Mouse (Mus musculus) brown adipose tissue, adult 24 weeks (tissue): ENCODE data around the gene Pitpna. TPM values are rescaled to one million over a fixed set of nuclear protein-coding genes. Genes with fewer than 3 reads are reported as not detected.

Source experiments
- H3K27ac ChIP-seq: fragments of 200-500 bp; replicated peaks from 2 replicates; pipeline ENCODE4 v1.5.1; 2012; ENCODE audit warnings: low read depth, mild to moderate bottlenecking, low read length
- H3K4me1 ChIP-seq: fragments of 200-500 bp; 2 replicates; pipeline ENCODE4 v1.6.1; 2012; ENCODE audit warnings: low read length, mixed read lengths; ENCODE audit not compliant: control insufficient read depth, insufficient read depth, insufficient read length
- H3K4me3 ChIP-seq: fragments of 200-500 bp; 2 replicates; pipeline ENCODE4 v1.5.1; 2012; ENCODE audit warnings: low read depth, mild to moderate bottlenecking, low read length, moderate library complexity; ENCODE audit not compliant: insufficient read depth
- polyA plus RNA-seq: library from polyadenylated mRNA; stranded (reverse); fragments of >200 nt; gene quantifications from 2 replicates; pipeline ENCODE4 v1.2.4, GENCODE M21; 2012; ENCODE audit not compliant: missing spikeins, insufficient read depth, insufficient read length

Gene Pitpna
- polyA plus RNA-seq, 1 experiment, result 86.5 TPM

DNA sequence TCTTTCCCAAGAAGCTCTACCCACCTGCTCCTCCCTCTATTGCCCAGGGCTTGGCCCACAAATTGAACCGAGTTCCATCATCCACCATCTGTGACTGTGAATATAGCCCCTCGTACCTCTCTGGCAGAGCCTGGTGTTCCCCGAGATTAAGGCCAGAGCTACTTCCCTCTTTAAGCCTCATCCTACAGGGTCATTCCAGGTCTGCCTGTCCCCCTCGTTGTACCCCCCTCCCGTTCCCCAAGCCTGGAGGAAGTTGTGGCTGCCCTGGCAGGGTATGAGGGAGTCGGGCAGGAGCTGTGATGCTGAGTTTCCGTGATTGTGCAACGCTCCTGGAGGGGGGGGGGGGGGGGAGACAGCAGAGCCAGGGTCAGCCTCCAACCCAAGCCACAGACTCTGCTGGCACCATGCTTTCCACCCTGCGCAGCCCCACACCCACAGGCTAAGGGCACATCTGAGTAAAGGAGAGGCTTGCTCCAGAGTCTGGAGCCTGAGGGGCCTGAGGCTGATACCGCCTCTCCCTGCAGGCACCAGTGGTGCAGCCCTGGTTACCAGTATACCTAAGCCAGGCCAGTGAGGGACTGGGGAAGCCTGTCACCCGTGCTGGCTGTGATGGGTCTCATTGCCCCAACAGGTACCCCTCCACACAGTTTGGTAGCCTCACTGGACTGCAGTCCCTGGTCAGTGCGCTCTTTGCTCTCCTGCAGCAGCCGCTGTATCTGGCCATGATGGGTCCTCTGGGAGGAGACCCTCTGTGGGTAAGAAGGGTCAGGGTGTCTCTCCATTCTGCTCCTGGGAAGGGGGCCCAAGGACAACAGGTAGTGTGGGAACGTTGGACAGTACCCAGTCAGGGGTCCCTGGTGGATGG is 16.5 kb upstream of the Pitpna start:
- peak overlapping the region; percentile 90 for H3K27ac ChIP-seq
- H3K4me3 ChIP-seq, result no peak overlapping the region
- H3K4me1 ChIP-seq, result peaks cover 15% of the 10 kb centered on the region; the same call in 1 of the 2 replicates

DNA sequence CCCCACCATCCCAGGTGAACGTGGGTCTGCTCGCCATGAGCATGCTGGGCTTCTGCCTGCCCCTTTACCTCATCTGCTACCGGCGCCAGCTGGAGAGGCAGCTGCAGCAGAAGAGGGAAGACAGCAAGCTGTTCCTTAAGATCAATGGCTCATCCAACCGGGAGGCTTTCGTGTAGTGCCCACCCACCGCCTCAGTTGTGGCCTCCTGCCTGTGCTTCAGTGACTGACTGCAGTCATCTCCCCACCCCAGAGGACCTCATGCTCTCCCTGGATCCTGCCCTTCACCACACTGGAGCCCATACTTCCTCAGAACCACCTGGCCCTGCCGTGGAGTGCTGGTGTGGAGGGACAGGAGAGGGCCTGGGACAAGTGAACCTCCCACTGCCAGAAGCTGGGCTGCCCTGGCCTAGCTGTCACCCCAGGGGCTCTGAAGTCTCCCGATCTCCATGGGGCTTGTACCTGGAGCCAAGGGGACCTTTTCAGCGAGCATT is 15.6 kb upstream of the Pitpna start:
- Histone ChIP-seq H3K4me1 (peaks cover 13% of the 10 kb centered on the region; the same call in 1 of the 2 replicates), H3K27ac (peak overlapping the region; percentile 53), H3K4me3 (no peak overlapping the region)

DNA sequence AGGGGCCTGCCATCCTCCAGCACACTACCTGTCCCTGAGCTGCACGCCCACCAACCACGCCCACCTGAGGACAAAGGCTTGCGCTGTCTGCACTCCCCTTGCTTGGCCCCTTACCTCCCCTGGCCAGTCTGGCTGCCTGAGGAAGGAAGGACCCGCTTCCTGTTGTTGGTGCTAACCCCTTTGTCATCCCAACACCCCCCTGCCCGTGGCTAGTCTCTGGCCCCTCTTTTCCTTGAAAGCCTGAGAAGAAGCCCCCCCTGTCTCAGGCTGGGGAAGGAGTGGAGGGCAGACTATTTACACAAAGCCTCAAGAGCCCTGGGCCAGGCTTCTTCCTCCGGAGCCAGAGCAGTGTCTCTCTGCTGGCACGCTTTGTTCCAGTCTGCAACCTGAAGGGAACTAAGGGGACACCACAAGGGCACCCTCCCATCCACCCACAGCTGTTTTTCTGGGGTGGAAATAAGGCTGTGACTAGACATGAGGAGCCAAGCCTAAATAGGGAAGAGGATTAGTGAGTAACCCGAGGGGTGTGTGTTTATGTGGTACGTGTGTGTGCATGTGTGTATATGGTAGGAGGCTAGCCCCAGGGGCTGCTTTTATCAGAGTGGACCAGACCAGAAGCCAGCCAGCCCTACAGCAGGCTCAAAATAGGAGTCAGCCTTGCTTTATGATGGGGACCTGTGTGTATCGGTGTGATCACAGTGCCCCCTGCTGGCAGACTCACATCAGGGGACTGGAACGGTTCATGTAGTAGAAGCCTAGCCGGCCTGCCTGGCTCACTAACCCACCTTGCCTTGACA is 14.8 kb upstream of the Pitpna start:
- H3K27ac ChIP-seq, result peak overlapping the region; percentile 53
- H3K4me3 ChIP-seq, result no peak overlapping the region

DNA sequence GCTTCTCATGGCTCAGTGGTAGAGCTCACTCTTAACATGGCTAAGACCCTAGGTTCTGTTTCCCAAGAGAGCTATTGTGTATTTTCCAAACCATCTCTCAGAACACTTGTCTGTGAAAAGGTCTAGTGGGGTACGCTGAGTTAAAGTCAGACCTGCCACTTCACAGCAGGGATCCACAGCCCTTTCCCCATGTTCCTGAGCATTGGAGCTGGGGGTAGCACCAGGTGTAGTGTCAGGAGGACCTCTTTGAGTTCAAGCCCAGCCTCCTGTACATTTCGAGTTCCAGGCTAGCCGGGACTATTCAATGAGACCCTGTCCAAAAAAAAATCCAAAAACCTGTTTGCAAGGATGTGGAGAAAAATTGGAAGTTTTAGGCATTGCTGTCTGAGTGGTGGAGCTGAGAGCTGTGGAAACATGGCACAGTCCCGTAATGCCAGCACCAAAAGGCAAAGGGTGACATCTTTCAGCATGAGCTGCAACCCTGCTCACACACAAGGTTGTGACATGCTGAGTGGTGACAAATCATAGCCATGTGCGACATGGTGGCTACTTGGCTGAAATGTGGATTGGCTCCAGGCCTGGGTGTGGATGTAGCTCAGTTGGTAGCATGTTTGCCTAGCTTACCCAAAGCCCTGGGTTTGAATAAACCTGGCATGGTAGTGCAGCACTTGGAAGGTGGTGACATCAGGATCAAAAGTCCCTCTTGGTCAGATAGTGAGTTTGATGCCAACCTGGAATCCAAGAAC is 13.3 kb upstream of the Pitpna start:
- no peak overlapping the region for H3K27ac ChIP-seq
- no peak overlapping the region for H3K4me3 ChIP-seq
- peaks cover 15% of the 10 kb centered on the region; the same call in 1 of the 2 replicates for H3K4me1 ChIP-seq

More for the DNA sequence above, 14.8 kb upstream of the Pitpna start:
- peaks cover 13% of the 10 kb centered on the region; the same call in 1 of the 2 replicates for H3K4me1 ChIP-seq

DNA sequence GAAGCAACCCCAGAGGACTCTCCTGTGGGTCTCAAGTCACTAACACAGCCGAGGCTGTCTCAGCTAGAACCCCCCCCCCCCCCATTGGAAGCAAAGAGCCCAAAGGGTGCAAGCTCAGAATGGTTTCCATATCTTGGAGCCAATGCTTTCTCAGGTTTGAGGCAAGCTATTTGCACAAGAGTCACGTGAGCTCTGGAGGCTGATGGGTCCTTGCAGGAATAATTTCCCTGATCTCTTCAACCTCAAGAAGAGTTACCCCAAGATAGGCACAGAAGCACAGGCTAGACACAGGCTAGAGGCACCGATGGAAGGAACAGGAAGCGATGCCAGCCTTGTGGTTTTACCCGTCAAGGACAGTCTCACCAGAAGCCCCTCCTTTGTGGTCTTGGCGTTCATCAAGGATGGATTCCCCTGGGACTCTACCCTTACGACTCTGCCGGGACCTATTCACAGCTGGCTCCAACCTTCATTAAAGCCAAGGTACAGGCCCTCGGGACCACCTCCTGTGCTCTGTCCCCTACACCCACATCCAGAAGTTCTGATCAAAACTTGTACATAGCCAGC is 12.3 kb upstream of the Pitpna start:
- Histone ChIP-seq H3K27ac (no peak overlapping the region), H3K4me1 (peaks cover 13% of the 10 kb centered on the region; the same call in 1 of the 2 replicates), H3K4me3 (no peak overlapping the region)

DNA sequence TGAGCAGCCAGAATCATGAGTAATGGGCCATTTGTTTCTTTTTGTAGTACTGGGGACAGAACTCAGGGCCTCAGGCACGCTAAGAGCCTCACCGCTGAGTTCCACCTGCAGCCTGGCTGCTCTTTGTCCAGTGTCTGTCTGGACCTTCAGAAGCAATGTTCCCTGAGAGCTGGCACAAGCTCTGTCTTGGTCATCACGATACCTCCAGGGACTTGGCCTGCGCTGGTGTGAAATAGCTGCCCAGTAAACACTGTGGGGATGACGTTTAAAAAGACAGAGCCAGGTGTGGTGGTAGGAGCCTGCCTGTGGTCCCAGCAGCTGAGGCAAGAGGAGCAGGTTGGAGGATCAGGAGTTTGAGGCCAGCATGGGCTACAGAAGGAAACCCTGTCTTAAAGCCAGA is 9.3 kb upstream of the Pitpna start:
- no peak overlapping the region for H3K4me3 ChIP-seq
- no peak overlapping the region for H3K27ac ChIP-seq
- peaks cover 2% of the 10 kb centered on the region; the same call in 1 of the 2 replicates for H3K4me1 ChIP-seq

DNA sequence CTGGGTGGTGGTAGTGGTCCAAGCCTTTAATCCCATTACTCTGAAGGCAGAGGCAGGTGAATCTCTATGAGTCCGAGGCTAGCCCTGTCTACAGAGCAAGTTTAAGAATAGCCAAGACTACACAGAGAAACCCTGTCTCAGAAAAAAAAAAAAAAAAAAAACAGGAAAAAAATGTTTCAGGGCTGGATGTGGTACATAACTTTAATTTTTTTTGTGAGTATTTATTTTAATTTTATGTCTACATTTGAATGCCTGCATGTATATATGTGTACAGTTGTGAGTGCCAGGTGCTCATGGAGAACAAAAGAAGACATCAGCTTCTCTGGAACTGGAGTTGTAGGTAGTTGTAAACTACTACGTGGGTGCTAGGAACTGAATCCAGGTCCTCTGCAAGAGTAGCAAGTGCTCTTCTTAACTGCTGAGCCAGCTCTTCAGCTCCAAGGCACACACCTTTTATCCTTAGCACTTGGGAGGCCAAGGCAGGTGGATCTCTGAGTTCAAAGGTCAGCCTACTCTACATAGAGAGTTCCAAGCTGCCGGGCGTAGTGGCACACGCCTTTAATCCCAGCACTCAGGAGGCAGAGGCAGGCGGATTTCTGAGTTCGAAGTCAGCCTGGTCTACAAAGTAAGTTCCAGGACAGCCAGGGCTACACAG is 6.3 kb upstream of the Pitpna start:
- H3K4me1 ChIP-seq, result peaks cover 2% of the 10 kb centered on the region; the same call in 1 of the 2 replicates
- no peak overlapping the region for H3K4me3 ChIP-seq
- no peak overlapping the region for H3K27ac ChIP-seq

DNA sequence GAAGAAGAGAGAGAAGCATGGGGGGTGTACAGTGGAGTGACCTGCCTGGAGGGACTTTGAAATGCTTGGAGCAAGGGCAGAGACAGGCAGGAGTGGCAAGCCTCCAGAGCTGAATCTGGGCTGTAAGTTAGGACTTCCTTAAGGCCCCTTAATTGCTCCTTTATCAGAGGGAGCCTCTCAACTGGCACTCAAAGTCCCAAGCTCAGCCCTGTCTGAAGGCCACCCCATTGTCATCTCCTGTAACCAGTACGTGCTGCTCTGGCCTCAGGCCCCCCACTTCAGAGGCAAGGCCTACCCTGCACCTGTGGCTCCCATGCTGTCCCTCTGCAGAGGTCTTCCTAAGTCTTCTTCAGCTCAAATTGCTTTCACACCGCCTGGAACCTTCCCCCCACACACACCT is 4.4 kb upstream of the Pitpna start:
- Histone ChIP-seq H3K27ac (no peak overlapping the region), H3K4me1 (peaks cover under 1% of the 10 kb centered on the region; the same call in 1 of the 2 replicates), H3K4me3 (no peak overlapping the region)

DNA sequence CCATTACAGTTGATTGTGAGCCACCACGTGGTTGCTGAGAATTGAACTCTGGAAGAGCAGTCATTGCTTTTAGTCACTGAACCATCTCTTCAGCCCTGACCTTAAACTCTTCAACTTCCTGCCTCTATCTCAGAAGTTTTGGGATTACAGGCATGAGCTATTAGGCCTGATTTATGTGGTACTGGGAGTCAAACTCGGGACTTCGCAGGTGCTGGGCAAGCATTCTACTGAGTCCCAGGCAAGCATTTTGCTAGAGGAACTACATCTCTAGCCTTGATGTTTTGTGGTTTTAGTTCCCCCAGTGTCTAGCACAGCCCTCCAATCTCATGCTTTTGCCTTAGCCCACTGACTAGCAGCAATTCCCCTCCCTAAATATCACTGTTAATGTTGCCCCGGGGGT is 2.8 kb upstream of the Pitpna start:
- no peak overlapping the region for H3K27ac ChIP-seq
- no peak overlapping the region for H3K4me3 ChIP-seq
- peaks cover 9% of the 10 kb centered on the region for H3K4me1 ChIP-seq

DNA sequence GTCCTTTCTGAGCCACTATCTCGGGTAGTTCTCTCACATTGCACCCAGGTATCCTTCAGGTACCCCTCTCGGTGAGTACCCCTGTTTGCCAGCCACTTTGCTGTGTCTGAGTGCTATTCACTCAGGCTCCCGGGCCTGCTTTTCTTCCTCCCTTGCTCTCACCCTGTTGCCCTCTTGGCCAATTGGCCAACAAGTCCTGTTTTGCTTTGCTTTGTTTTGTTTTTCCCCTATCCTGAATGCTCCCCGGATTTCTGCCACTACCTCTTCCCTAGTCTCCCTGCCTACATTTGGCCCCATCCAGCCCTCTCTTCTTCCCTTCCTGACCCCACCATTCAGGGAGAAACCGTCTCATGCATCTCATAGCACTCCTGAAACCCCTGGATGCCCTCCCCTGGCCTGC is 1.9 kb upstream of the Pitpna start:
- Histone ChIP-seq H3K4me1 (peaks cover 12% of the 10 kb centered on the region), H3K4me3 (no peak overlapping the region)

DNA sequence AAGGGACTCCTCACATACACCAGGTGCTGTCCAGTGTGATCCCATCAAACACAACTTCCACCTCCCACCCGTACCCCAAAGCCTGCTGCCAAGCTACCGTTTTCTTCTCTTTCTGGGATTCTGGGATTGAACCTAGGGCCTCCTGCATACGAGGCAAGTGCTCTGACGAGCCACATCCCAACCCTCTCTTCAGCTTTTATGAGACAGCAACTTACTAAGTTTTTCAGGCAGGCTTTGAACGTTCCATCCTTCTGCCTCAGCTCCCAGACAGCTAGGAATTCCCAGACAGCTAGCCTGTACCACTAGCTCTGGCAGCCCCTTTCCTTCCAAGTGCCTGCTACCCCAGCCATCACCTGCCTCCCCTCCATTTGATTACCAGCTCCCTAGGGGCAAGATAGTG is 934 bp upstream of the Pitpna start:
- no peak overlapping the region for H3K27ac ChIP-seq
- peaks cover 12% of the 10 kb centered on the region for H3K4me1 ChIP-seq
- no peak overlapping the region for H3K4me3 ChIP-seq

More for the DNA sequence above, 1.9 kb upstream of the Pitpna start:
- H3K27ac ChIP-seq, result no peak overlapping the region

DNA sequence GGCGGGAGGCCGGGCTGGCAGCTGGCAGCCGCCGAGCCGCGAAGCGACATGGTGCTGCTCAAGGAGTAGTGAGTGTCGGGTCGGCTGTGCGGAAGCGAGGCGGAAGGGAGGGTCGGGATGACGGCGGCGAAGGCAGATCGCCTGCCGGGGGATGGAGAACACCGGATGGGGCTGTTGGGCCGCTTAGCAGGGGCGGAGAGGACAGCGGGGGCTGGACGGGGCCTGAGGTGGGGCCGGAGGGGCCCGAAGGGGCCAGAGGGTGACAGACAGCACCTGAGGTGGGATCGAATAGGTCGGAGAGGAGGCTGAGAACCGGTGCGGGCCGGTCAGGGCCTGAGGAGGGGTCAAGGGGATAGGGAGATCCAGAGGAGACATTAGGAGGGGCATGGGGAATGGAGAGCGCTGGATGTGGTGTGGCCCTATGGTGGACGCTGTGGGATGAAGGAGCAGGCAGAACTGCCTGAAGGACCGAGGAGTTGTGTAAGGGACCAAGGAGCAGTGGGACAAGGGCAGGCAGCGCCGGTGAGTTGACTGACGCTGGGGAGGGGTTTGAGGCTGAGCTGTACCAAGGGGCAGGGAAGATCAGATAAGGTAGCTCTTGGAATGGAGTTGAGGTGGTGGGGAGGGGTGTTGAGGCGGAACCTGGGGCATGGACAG is 516 bp downstream of the Pitpna start:
- H3K27ac ChIP-seq, result peak overlapping the region; percentile 80
- H3K4me3 ChIP-seq, result peak overlapping the region; percentile 83
- peaks cover 15% of the 10 kb centered on the region for H3K4me1 ChIP-seq

DNA sequence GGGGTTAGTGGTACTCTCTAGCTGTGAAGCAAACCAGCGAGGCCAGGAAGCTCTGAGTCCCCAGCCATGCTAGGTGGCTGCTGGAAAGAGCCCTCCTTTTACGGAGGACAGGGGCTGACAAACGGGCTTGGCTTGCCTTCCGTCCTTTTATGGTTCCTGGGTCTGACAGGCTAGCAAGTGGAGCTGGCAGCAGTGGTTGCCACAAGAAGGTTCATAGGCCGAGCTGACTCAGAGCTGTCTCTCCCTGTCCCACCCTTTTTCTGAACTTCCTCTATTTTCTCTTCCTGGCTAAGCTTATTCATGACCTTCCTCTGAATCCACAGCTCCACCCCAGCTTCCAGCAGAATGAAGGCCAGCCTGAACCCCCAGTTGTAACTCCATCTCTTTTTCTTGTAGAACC is 4.7 kb downstream of the Pitpna start:
- 0 out of 2 replicates have a peak overlapping the region, but pooled peaks have one; percentile 28 for H3K27ac ChIP-seq
- no peak overlapping the region for H3K4me3 ChIP-seq
- peaks cover 24% of the 10 kb centered on the region for H3K4me1 ChIP-seq

DNA sequence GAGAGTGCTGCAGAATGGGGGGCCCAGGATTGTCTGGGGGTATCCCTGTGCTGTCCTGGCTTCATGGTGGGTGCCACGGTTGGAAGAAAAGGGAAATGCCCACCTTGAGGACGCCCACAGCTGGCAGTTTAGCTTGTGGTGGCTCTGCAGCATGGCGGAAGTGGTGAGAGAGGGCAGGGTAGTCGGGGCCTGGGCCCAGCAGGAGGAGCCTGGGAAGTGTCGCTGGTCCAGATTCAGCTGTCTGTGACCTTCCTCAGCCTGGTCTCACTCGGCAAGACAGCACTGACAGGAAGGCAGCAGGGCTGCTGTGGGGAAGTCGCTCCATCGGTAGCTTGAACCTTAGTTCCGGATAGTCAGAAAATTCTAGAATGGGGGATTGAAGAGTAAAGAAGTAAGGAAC is 6.5 kb downstream of the Pitpna start:
- Histone ChIP-seq H3K4me3 (no peak overlapping the region), H3K4me1 (peaks cover 21% of the 10 kb centered on the region), H3K27ac (no peak overlapping the region)
